Mouse (Mus musculus): ENCODE results near the gene Tspan14. TPM values are rescaled to one million over a fixed set of nuclear protein-coding genes. Genes with fewer than 3 reads are reported as not detected.

Tspan14 gene
- polyA plus RNA-seq, 1 experiment from 2014 or later, result 44.6 TPM

DNA sequence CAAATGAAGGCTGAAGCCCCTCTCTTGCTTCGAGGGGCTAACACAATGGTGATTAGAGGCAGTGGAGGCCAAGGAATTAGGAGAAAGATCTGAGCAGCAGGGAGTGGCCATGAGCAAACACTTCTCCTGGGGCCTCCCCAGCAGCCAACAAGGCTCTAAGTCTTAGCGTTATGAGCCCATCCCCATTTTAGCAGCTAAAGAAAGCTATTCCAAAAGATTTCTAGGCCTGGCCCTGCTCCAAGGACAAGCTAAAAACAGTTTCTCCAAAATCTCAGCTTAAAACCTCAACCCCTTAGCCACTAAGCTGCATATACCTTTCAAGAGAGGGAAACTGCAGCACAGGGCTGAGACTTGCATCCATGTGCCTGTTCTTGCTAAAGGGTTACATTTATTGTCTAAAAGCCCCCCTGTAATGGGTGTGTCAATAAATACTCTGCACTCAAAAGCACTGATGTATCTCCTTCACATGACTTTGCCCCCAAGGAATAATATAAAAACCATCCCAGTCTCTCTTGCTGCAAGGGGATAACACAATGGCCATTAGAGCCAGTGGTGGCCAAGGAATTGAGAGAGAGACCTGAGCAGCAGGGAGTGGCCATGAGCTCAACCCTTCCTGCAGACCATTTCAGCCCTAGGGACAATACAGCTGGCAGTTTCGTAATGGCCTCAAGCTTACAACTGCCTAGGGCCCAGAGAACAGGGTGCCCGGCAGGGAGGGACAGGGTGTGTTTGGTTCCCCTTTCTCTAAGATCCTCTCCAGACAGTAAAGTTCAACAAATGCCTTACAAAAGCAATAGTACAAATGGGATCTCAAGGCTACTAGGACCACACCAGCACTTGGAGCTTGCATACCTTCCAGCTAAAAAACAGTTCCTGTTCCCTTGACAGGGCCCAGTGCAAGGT is 8.3 kb downstream of the Tspan14 start:
- Histone ChIP-seq H3K4me2 (peak overlapping the region; percentile 32), H3K27ac (peak overlapping the region; percentile 77), H3K27me3 (replicated peaks) (no peaks in the 10 kb centered on the region), H3K4me1 (peaks cover 92% of the 10 kb centered on the region), H3K4me3 (no peak overlapping the region), H3K9ac (peak overlapping the region; percentile 37; the same call in 1 of the 2 replicates), H3K36me3 (no peaks in the 10 kb centered on the region; the same call in 1 of the 2 replicates), H3K9me3 (replicated peaks) (no peaks in the 10 kb centered on the region)
- 28% methylated on average over 4 of the region's 4 CpGs for WGBS (ENCODE audit: insufficient replicate concordance)
- ATAC-seq, result no peak

DNA sequence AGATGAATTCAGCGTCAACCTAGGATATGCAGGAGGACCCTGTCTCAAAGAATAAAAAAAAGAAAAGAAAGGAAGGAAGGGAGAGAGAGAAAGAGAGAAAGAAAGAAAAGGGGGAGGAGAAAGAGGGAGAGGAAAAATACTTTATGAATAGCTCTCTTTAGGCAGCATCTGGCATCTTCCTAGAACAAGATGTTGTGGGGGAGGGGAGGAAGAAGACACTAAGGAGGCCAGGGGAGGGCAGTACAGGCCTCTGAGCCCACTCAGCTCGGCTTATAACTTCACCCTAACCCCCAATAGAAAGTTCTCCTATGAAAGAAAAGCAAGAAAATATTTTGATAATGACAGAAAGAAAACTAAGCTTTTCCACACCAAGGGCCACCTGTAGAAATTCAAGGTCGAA is 9.0 kb downstream of the Tspan14 start:
- peak overlapping the region; percentile 37 for H3K9ac ChIP-seq
- H3K27me3 ChIP-seq (replicated peaks), result no peaks in the 10 kb centered on the region
- H3K4me1 ChIP-seq, result peaks cover 92% of the 10 kb centered on the region
- no peak for ATAC-seq
- no peaks in the 10 kb centered on the region for H3K9me3 ChIP-seq (replicated peaks)
- peak overlapping the region; percentile 32 for H3K4me2 ChIP-seq
- 42% methylated on average over 3 of the region's 3 CpGs for WGBS (ENCODE audit: insufficient replicate concordance)
- H3K4me3 ChIP-seq, result no peak overlapping the region
- peak overlapping the region; percentile 77 for H3K27ac ChIP-seq
- no peaks in the 10 kb centered on the region; the same call in 1 of the 2 replicates for H3K36me3 ChIP-seq

DNA sequence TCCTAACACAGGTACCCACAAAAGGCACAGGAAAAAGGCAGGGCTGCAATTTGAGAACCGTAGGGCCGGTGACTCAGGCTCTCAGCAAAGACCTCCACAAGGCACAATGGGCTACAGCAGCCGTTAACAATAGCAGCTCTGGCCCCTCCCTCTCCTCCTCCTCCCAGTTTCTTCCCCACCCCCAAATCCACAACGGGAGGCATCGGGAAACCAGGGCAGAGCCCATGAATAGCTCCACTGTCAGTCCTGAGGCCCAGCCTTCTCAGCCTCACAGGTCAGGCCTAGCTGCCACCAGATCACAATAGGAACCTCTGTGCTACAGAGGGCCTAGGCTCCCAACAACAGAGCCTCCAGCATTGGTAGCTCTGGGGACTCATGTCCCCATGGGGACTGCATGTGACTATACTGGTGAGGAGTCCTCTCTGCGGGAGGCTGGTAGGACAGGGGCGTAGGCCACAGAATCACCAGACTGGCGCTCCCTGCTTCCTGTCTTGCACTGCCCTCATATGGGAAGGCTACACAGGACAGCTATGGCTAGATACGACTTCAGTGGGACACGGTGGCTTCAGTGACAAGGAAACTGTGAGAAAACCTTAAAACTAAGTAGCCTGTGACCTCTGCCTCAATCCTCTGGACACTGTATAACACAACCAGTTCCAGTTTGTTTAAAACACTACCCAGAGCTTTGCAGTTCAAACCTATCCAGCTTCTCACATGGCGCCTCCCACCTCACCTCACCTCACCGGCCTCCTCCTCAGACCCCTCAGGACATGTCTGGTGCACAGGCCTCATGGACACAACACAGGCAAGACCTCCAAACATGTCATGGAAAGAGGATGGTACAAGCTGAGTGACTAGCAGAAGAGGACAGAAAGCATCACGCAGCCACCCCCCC is 10.1 kb downstream of the Tspan14 start:
- peak; percentile 76 for ATAC-seq
- H3K27me3 ChIP-seq (replicated peaks), result no peaks in the 10 kb centered on the region
- peaks cover 92% of the 10 kb centered on the region for H3K4me1 ChIP-seq
- no peaks in the 10 kb centered on the region for H3K9me3 ChIP-seq (replicated peaks)
- peak overlapping the region; percentile 64 for H3K9ac ChIP-seq
- H3K27ac ChIP-seq, result peak overlapping the region; percentile 83
- H3K4me2 ChIP-seq, result peak overlapping the region; percentile 45
- H3K36me3 ChIP-seq, result no peaks in the 10 kb centered on the region; the same call in 1 of the 2 replicates
- 0 out of 2 replicates have a peak overlapping the region, but pooled peaks have one; percentile 7 for H3K4me3 ChIP-seq
- WGBS (ENCODE audit: insufficient replicate concordance), result 24% methylated on average over 13 of the region's 13 CpGs

DNA sequence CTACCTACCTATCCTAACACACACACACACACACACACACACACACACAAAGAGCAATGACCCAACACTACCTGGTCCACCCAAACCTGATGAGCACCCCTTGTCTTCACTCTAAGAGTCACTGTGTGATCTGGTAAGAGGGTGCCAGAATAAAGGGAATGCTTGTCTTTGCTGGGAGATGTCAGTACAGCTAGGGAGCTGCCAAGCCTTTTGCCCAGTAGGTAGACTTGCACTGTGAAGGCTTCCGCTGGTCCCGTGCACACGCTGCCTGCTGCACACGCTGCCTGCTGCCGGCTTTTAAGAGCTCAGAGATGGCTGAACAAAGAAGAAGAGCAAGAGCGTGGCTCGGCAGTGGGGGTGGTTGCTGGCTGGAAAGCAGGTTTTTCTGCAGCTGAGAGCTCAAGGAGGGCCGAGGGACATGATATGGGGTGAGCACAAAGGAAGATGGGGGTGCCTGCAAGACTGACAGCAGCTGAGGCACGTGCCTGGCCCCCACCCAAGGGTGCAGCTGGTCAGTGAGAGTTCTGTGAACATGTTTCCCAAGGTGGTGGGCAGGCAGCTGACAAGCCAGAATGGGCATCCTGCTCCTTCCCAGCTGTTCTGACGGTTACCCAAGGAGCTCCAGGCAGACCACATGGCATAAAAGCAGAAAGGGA is 10.9 kb downstream of the Tspan14 start:
- no peaks in the 10 kb centered on the region for H3K27me3 ChIP-seq (replicated peaks)
- peak overlapping the region; percentile 83 for H3K27ac ChIP-seq
- H3K36me3 ChIP-seq, result no peaks in the 10 kb centered on the region; the same call in 1 of the 2 replicates
- no peak overlapping the region for H3K4me3 ChIP-seq
- peaks cover 99% of the 10 kb centered on the region for H3K4me1 ChIP-seq
- 30% methylated on average over 10 of the region's 10 CpGs for WGBS (ENCODE audit: insufficient replicate concordance)
- ATAC-seq, result no peak
- peak overlapping the region; percentile 45 for H3K4me2 ChIP-seq
- peak overlapping the region; percentile 64 for H3K9ac ChIP-seq
- H3K9me3 ChIP-seq (replicated peaks), result no peaks in the 10 kb centered on the region

DNA sequence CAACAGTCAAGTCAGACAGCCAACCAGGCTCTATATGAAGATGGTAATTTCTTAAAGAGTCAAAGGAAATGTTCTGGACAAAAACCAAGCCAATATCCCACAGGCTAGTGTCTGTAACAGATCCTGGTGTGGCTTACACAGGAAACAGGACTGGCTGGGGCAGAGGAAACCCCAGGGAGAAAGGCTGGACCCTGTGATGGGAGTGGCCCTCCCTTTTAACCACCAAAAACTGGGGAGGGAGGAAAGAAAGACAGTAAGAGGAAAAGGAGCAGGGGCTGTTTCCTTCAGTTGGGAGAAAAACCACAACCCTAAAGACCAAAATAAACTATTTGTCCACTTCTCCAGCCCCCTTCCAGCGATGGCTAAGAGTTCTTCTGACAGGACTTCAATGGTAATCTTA is 11.5 kb downstream of the Tspan14 start:
- 18% methylated on average over 1 of the region's 1 CpGs for WGBS (ENCODE audit: insufficient replicate concordance)
- H3K27ac ChIP-seq, result peak overlapping the region; percentile 83
- peaks cover 100% of the 10 kb centered on the region for H3K4me1 ChIP-seq
- H3K9ac ChIP-seq, result peak overlapping the region; percentile 64
- peak overlapping the region; percentile 45 for H3K4me2 ChIP-seq
- no peak for ATAC-seq
- no peak overlapping the region for H3K4me3 ChIP-seq
- no peaks in the 10 kb centered on the region; the same call in 1 of the 2 replicates for H3K36me3 ChIP-seq
- no peaks in the 10 kb centered on the region for H3K27me3 ChIP-seq (replicated peaks)
- no peaks in the 10 kb centered on the region for H3K9me3 ChIP-seq (replicated peaks)

DNA sequence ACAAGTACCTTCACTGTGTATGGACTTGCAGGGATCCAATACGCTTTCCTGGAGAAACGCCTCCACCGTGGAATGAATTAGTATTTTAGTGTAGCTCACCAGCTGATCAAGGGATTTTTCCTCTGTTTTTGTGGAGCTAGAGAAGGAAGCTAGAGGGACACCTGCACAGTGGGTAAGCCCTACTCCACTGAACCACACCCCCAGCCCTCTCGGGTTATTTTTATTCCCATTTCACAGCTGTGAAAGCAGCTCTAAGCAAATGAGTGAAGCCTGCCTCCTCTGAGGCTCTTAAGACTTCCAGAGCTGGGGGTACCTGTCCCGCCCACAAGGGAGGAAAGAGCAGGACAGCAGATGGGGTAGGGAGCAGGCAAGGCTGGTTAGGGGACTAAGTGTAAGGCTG is 13.2 kb downstream of the Tspan14 start:
- no peak overlapping the region for H3K4me2 ChIP-seq
- peaks cover 100% of the 10 kb centered on the region for H3K4me1 ChIP-seq
- H3K9me3 ChIP-seq (replicated peaks), result no peaks in the 10 kb centered on the region
- H3K9ac ChIP-seq, result no peak overlapping the region; the same call in 1 of the 2 replicates
- H3K4me3 ChIP-seq, result no peak overlapping the region
- ATAC-seq, result no peak
- 0 out of 2 replicates have a peak overlapping the region, but pooled peaks have one; percentile 83 for H3K27ac ChIP-seq
- 78% methylated on average over 5 of the region's 5 CpGs for WGBS (ENCODE audit: insufficient replicate concordance)
- H3K27me3 ChIP-seq (replicated peaks), result no peaks in the 10 kb centered on the region
- peaks cover 9% of the 10 kb centered on the region; the same call in 1 of the 2 replicates for H3K36me3 ChIP-seq

DNA sequence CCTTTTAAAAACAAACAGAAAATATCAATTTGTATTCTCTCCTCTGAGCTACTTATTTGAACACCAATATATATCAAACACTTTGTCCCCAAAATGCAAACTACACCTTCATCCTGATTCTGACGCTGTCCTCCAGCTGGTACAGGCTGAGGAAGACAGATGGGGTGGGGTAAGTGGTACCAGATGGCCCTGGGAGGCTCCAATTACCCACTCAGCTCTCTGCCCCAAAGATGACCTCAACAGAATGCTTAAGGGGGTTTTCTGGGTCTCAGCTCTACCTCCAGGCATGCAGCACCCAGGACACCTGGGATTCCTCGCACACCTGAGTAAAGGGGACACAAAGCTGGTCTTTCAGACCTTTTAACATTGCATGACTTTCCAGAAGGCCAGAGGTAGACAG is 13.9 kb downstream of the Tspan14 start:
- Histone ChIP-seq H3K4me1 (peaks cover 100% of the 10 kb centered on the region), H3K36me3 (peaks cover 12% of the 10 kb centered on the region; the same call in 1 of the 2 replicates), H3K27ac (no peak overlapping the region), H3K9me3 (replicated peaks) (no peaks in the 10 kb centered on the region), H3K27me3 (replicated peaks) (no peaks in the 10 kb centered on the region), H3K4me3 (no peak overlapping the region), H3K4me2 (no peak overlapping the region), H3K9ac (no peak overlapping the region; the same call in 1 of the 2 replicates)
- WGBS (ENCODE audit: insufficient replicate concordance), result 76% methylated on average over 2 of the region's 2 CpGs
- ATAC-seq, result no peak

DNA sequence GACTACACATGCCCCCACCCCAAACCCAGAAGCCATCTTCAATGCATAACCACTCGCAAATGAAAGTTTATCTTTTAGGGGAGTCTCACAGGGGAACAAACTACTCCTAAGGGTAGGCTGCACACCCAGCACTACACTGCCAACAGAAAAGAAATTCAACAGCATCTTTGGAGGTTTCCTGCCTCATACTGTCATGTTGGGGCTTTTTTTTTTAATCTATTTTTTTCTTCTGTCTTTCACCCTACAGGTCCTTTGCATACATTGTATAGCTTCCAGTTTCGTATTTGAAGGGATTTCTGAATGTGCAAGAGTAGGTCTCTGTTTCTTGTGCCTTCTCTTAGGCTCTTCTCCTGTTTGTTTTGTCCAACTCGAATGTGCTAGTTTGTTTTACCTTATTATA is 14.3 kb downstream of the Tspan14 start:
- ATAC-seq, result no peak
- no peaks in the 10 kb centered on the region for H3K27me3 ChIP-seq (replicated peaks)
- H3K4me1 ChIP-seq, result peaks cover 99% of the 10 kb centered on the region
- no peak overlapping the region for H3K4me3 ChIP-seq
- peaks cover 12% of the 10 kb centered on the region; the same call in 1 of the 2 replicates for H3K36me3 ChIP-seq
- no peak overlapping the region for H3K9ac ChIP-seq
- H3K27ac ChIP-seq, result no peak overlapping the region
- H3K9me3 ChIP-seq (replicated peaks), result no peaks in the 10 kb centered on the region
- 65% methylated on average over 3 of the region's 3 CpGs for WGBS (ENCODE audit: insufficient replicate concordance)
- H3K4me2 ChIP-seq, result no peak overlapping the region

DNA sequence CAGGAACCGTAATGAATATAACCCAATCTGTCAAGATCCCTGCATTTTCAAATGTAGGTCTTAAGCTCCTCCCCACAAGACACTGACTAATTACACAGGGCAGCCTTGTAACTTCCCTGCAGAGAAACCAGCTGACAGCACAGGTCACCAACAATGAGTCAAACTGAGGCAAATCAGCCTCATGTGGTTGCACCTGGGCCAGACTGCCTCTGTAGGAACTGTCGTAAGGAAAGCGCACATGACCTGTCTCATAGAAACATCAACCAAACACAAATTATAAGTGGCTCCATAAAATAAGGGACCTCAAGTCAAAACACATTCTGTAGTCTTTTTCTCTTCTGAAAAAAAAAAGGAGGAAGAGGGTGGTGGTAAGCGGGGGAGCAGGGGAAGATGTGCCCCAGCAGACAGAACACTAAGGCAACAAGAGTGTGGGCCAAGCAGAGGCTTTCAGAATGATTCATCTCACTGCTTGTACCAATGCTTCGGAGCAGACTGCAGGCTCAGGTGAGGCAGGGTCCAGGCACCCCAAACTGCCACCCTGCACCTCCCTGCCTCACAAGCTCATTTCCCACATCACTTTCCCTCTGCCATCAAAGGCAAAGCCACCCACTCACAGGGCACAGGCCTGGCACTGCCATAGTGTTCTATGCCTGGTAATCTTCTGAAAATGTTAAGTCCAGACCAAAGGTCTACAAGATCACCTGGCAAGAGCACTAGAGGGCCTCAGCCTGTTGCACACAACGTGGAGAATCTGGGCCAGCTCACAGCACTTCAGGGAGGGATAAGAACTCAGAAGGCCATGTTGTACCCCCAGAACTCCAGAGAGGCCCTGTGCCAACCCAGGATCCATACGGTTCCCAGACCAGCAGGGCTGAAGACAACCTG is 16.6 kb downstream of the Tspan14 start:
- 73% methylated on average over 7 of the region's 7 CpGs for WGBS (ENCODE audit: insufficient replicate concordance)
- H3K9ac ChIP-seq, result no peak overlapping the region

DNA sequence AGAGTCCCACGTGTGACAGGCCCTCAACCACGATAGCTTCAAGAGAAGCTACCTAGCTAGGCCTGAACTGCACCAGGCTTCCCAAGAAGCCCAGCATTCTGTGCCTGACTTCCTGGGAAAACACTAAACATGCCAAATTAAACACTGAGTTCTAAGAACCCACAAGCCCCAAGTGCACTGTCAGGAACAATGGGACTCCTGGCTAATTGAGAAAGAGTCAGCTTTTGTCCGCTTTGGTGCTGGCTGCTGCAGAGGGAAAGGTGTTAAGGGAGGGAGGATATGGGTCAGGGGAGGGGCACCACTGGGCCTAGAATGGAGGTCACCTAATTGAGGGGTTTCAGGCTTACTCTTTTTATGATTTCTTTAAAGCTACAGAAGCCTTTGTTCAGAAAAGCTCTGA is 17.6 kb downstream of the Tspan14 start:
- ATAC-seq, result no peak
- peaks cover 88% of the 10 kb centered on the region for H3K4me1 ChIP-seq
- WGBS (ENCODE audit: insufficient replicate concordance), result 71% methylated on average over 3 of the region's 3 CpGs

More for the DNA sequence above, 16.6 kb downstream of the Tspan14 start:
- H3K27ac ChIP-seq, result peak overlapping the region; percentile 97
- H3K9me3 ChIP-seq (replicated peaks), result no peaks in the 10 kb centered on the region
- 0 out of 2 replicates have a peak overlapping the region, but pooled peaks have one; percentile 2 for H3K4me2 ChIP-seq
- H3K4me1 ChIP-seq, result peaks cover 94% of the 10 kb centered on the region
- ATAC-seq, result no peak
- H3K27me3 ChIP-seq (replicated peaks), result no peaks in the 10 kb centered on the region
- no peak overlapping the region for H3K4me3 ChIP-seq
- H3K36me3 ChIP-seq, result peaks cover 26% of the 10 kb centered on the region

More for the DNA sequence above, 17.6 kb downstream of the Tspan14 start:
- H3K4me3 ChIP-seq, result no peak overlapping the region
- peak overlapping the region; percentile 76; the same call in 1 of the 2 replicates for H3K4me2 ChIP-seq
- H3K9ac ChIP-seq, result peak overlapping the region; percentile 28; the same call in 1 of the 2 replicates
- no peaks in the 10 kb centered on the region for H3K27me3 ChIP-seq (replicated peaks)
- no peaks in the 10 kb centered on the region for H3K9me3 ChIP-seq (replicated peaks)
- peaks cover 28% of the 10 kb centered on the region for H3K36me3 ChIP-seq
- peak overlapping the region; percentile 97 for H3K27ac ChIP-seq
